Mouse (Mus musculus): ENCODE measurements around the gene Usp36. TPM values are rescaled to one million over a fixed set of nuclear protein-coding genes. Genes with fewer than 3 reads are reported as not detected.

The Usp36 gene
- polyA plus RNA-seq, 1 experiment from 2014 or later = 18.1 TPM

DNA sequence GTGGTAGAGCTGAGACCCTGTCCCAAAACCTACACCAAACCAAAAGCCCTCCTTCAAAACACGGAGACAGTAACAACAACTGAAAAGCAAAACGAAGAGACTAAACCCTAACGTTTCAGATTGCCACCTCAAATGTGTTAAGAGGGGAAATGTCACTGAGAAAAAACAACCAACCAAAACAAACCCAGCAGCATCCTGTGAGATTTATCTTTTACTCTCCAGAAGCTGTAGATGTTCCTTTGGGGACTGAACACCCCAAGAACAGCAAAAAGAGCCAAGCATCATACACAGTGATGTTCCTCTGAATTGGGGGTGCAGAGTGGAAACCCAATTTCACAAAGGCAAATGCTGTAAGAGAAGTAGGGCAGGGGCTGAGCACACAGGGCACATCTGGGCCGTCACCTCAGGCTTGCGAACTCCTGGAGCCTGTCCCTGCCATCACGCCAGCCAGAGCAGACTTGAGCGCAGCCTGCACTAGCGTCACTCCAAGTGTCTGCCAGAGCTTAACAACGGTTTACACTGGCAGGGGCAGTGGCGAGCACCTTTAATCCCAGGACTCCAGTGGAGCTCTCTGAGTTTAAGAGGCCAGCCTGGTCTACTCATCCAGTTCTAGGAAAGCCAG, 23.9 kb downstream of the Usp36 start:
- ATAC-seq (ENCODE audit: low FRiP score, low TSS enrichment) = no peak
- Histone ChIP-seq H3K9ac (ENCODE audit: low read depth, low read length) (no peak overlapping the region), H3K4me1 (ENCODE audit: control insufficient read depth, insufficient read depth, low read length) (no peaks in the 10 kb centered on the region), H3K9me3 (ENCODE audit: control insufficient read depth, low read length) (no peaks in the 10 kb centered on the region), H3K4me2 (replicated peaks; ENCODE audit: low read depth, low read length) (no peak overlapping the region), H3K27me3 (ENCODE audit: control insufficient read depth, insufficient read depth, low read length) (no peaks in the 10 kb centered on the region), H3K4me3 (ENCODE audit: low read length) (no peak overlapping the region), H3K36me3 (ENCODE audit: control insufficient read depth, insufficient read depth, low read length) (peaks cover 94% of the 10 kb centered on the region), H3K27ac (ENCODE audit: low read depth, low read length) (no peak overlapping the region)
- WGBS = 86% methylated on average over 10 of the region's 10 CpGs

DNA sequence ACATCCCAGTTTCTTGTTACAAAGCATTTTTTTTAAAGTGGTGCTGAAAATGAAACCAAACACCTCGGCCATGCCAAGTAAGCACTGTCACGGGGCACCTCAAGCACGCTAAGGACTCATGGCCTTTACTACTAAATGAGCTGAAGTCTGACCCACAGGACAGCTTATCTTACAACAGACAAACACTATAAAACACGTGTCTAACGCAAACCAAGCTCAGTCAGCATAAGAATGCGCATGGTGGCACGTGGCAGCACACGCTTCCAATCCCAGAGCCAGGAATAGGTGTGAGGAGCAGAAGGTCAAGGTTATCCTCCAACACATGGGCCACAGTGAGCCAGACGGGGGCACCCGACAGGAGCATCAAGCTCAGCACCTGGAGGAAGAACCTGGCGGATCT, 24.4 kb downstream of the Usp36 start:
- H3K9me3 ChIP-seq (ENCODE audit: control insufficient read depth, low read length) = no peaks in the 10 kb centered on the region
- H3K9ac ChIP-seq (ENCODE audit: low read depth, low read length) = no peak overlapping the region
- no peak overlapping the region for H3K4me3 ChIP-seq (ENCODE audit: low read length)
- no peak for ATAC-seq (ENCODE audit: low FRiP score, low TSS enrichment)
- 76% methylated on average over 11 of the region's 11 CpGs for WGBS
- H3K4me1 ChIP-seq (ENCODE audit: control insufficient read depth, insufficient read depth, low read length) = no peaks in the 10 kb centered on the region
- H3K27me3 ChIP-seq (ENCODE audit: control insufficient read depth, insufficient read depth, low read length) = no peaks in the 10 kb centered on the region
- no peak overlapping the region for H3K4me2 ChIP-seq (replicated peaks; ENCODE audit: low read depth, low read length)
- peaks cover 96% of the 10 kb centered on the region for H3K36me3 ChIP-seq (ENCODE audit: control insufficient read depth, insufficient read depth, low read length)
- H3K27ac ChIP-seq (ENCODE audit: low read depth, low read length) = no peak overlapping the region

DNA sequence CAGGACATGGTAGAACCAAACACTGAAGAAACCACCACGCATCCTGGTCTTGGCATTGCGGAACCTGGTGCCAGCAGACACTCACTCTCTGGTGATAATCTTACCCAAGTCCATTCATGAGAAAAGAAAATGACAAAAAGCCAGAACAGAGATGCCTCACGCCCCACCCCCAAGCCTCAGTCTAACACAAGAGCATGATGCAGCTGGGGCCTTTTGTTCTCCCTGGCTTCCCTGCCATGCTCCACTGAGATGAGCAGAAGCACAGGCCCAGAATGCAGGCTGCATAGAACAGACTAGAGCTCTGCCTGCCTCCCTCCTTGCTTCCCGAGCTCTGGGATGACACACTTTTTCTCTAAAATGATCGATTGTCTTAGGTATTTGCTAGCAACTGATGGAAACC, 26.9 kb downstream of the Usp36 start:
- Histone ChIP-seq H3K36me3 (ENCODE audit: control insufficient read depth, insufficient read depth, low read length) (peaks cover 99% of the 10 kb centered on the region), H3K4me1 (ENCODE audit: control insufficient read depth, insufficient read depth, low read length) (no peaks in the 10 kb centered on the region), H3K9ac (ENCODE audit: low read depth, low read length) (no peak overlapping the region), H3K27me3 (ENCODE audit: control insufficient read depth, insufficient read depth, low read length) (no peaks in the 10 kb centered on the region), H3K4me2 (replicated peaks; ENCODE audit: low read depth, low read length) (no peak overlapping the region), H3K4me3 (ENCODE audit: low read length) (no peak overlapping the region), H3K9me3 (ENCODE audit: control insufficient read depth, low read length) (no peaks in the 10 kb centered on the region), H3K27ac (ENCODE audit: low read depth, low read length) (no peak overlapping the region)
- WGBS = 97% methylated on average over 5 of the region's 5 CpGs
- no peak for ATAC-seq (ENCODE audit: low FRiP score, low TSS enrichment)

DNA sequence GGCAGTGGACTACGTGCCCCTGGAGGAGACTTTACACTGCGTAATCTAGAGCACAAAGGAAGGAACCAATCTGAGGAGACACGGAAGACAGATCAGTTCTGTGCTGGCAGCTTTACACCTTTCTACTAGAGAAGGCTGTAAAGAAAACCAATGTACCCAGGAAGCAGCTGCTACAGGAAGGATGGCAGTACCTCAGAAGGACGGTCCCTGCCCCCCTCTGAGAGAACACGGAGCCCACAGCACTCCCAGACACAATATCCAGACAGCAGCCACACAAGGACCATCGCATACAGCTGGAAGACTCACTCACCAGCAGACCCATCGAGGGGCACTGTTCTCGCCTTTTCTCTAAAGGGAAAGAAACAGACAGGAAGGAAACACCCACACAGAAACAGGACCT, 30.0 kb downstream of the Usp36 start:
- peaks cover 89% of the 10 kb centered on the region for H3K36me3 ChIP-seq (ENCODE audit: control insufficient read depth, insufficient read depth, low read length)
- no peak overlapping the region for H3K4me3 ChIP-seq (ENCODE audit: low read length)
- no peaks in the 10 kb centered on the region for H3K4me1 ChIP-seq (ENCODE audit: control insufficient read depth, insufficient read depth, low read length)
- no peak overlapping the region for H3K27ac ChIP-seq (ENCODE audit: low read depth, low read length)
- H3K4me2 ChIP-seq (replicated peaks; ENCODE audit: low read depth, low read length) = no peak overlapping the region
- 86% methylated on average over 8 of the region's 8 CpGs for WGBS
- no peak overlapping the region for H3K9ac ChIP-seq (ENCODE audit: low read depth, low read length)
- H3K27me3 ChIP-seq (ENCODE audit: control insufficient read depth, insufficient read depth, low read length) = no peaks in the 10 kb centered on the region
- H3K9me3 ChIP-seq (ENCODE audit: control insufficient read depth, low read length) = no peaks in the 10 kb centered on the region
- no peak for ATAC-seq (ENCODE audit: low FRiP score, low TSS enrichment)

DNA sequence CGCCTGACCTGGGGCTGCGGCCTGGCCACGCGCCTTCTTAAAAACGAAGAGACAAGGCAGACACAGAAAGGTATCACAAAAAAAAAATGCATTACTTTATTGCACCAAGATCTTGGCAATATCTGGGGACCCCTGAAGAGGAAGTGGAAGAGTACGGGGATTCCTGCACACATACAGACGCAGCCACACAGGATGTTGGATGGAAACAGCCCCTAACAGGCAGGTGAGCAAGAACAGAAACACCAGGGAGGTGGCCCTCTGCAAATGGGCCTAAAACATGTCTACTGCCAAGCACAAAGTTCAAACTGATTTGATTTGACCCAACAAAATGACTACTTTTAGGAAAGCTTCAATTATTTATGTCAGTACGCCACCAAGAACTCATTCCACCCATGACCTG, 30.5 kb downstream of the Usp36 start:
- Histone ChIP-seq H3K4me1 (ENCODE audit: control insufficient read depth, insufficient read depth, low read length) (peaks cover 5% of the 10 kb centered on the region; the same call in 1 of the 2 replicates), H3K36me3 (ENCODE audit: control insufficient read depth, insufficient read depth, low read length) (peaks cover 84% of the 10 kb centered on the region), H3K4me2 (replicated peaks; ENCODE audit: low read depth, low read length) (no peak overlapping the region), H3K27me3 (ENCODE audit: control insufficient read depth, insufficient read depth, low read length) (no peaks in the 10 kb centered on the region), H3K9me3 (ENCODE audit: control insufficient read depth, low read length) (no peaks in the 10 kb centered on the region), H3K4me3 (ENCODE audit: low read length) (no peak overlapping the region), H3K9ac (ENCODE audit: low read depth, low read length) (no peak overlapping the region), H3K27ac (ENCODE audit: low read depth, low read length) (no peak overlapping the region)
- whole genome bisulfite sequencing = 97% methylated on average over 8 of the region's 8 CpGs
- ATAC-seq (ENCODE audit: low FRiP score, low TSS enrichment) = no peak

DNA sequence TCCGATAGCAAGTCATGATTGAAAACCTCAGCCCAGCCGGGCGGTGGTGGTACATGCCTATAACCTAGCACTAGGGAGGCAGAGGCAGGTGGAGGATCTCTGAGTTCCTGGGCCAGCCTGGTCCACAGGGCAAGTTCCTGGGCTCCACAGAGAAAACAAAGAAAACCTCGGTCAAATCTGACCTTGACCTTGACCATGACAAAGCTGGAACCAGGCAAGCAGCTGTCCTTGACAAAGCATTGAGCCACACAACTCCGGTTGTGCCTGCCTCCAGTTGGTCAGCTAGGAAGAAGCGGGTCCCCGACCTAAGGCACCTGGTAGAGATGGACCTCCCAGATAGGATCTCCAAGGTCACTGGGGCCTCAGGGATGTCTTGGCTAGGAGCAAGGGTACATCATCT, 33.7 kb downstream of the Usp36 start:
- H3K4me2 ChIP-seq (replicated peaks; ENCODE audit: low read depth, low read length) = no peak overlapping the region
- H3K27me3 ChIP-seq (ENCODE audit: control insufficient read depth, insufficient read depth, low read length) = no peaks in the 10 kb centered on the region
- H3K9ac ChIP-seq (ENCODE audit: low read depth, low read length) = no peak overlapping the region
- WGBS = 88% methylated on average over 7 of the region's 7 CpGs
- H3K9me3 ChIP-seq (ENCODE audit: control insufficient read depth, low read length) = no peaks in the 10 kb centered on the region
- H3K36me3 ChIP-seq (ENCODE audit: control insufficient read depth, insufficient read depth, low read length) = peaks cover 52% of the 10 kb centered on the region
- no peak overlapping the region for H3K4me3 ChIP-seq (ENCODE audit: low read length)
- ATAC-seq (ENCODE audit: low FRiP score, low TSS enrichment) = no peak
- H3K27ac ChIP-seq (ENCODE audit: low read depth, low read length) = no peak overlapping the region
- H3K4me1 ChIP-seq (ENCODE audit: control insufficient read depth, insufficient read depth, low read length) = peaks cover 13% of the 10 kb centered on the region

DNA sequence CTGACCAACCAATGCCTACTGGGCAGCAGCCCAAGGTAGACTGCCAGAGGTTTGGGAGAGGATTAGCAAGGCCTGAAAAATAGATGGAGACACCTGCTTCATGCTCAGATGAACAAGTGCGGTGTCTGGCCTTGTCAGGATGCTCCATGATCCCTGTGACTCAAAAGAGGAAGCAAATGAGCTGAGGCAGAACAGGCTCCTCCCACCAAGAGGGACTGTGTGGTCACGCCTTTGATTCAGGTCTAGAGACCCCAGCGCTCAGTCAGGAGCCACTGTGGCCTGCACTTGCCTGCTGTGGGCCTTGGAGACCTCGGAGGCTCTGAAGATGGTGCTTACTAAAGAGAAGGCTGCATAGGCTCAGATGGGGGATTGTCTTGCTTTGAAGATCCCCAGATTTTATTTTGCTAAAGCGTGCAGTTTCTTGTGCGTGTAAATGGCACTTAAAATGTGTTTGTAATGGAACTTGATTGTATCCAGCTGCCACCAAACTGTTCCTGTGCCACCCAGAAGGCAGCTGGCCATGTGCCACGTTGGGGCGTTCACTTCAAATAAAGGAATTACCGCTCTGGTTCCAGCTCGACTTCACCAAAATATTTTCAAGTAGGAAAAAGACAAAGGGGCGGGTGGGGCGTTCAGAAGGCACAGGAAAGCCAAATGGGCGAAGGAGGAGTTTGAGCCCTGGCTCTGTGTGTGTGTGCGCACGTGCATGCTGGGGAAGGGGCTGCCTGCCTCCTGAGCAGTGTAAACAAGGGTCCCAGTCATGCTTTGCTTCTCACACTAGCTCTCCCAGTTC, 35.7 kb downstream of the Usp36 start:
- Histone ChIP-seq H3K4me1 (ENCODE audit: control insufficient read depth, insufficient read depth, low read length) (peaks cover 17% of the 10 kb centered on the region), H3K27ac (ENCODE audit: low read depth, low read length) (peak overlapping the region; percentile 57), H3K27me3 (ENCODE audit: control insufficient read depth, insufficient read depth, low read length) (no peaks in the 10 kb centered on the region), H3K4me2 (replicated peaks; ENCODE audit: low read depth, low read length) (no peak overlapping the region), H3K9me3 (ENCODE audit: control insufficient read depth, low read length) (no peaks in the 10 kb centered on the region), H3K9ac (ENCODE audit: low read depth, low read length) (no peak overlapping the region), H3K4me3 (ENCODE audit: low read length) (no peak overlapping the region), H3K36me3 (ENCODE audit: control insufficient read depth, insufficient read depth, low read length) (peaks cover 32% of the 10 kb centered on the region)
- peak; percentile 73 for ATAC-seq (ENCODE audit: low FRiP score, low TSS enrichment)
- WGBS = 28% methylated on average over 15 of the region's 15 CpGs

DNA sequence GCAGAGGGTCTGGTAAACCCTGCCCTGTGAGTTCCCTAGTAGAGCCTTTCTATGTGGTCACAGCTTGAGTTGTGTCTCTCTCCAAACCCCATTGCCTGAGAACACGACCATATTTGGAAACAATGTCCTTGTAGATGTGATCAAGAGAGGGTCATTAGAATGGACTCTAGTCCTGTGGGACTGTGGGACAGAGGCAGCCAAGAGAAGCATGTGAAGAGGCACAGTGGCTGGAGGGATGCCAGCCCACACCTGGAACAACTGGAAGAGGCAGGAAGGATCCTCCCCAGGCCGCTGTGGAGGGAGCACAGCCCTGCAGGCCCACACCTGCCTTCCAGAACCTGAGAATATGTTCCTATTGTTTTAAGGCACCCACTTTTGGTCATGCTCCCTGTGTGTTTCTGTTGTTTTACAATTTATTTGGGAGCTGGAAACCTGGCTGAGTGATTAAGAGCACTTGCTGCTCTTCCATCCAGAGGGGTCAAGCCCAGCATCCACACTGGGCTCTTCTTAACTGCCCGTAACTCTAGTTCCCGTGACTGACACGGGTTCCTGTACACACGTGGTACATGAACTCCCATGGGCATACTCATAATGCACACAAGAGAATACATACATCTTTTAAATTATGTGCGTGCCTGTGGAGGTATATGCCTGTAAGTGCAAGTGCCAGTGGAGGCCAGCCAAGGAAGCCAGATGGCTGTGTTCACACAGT, 36.4 kb downstream of the Usp36 start:
- Histone ChIP-seq H3K4me3 (ENCODE audit: low read length) (no peak overlapping the region), H3K27me3 (ENCODE audit: control insufficient read depth, insufficient read depth, low read length) (no peaks in the 10 kb centered on the region), H3K4me2 (replicated peaks; ENCODE audit: low read depth, low read length) (no peak overlapping the region), H3K36me3 (ENCODE audit: control insufficient read depth, insufficient read depth, low read length) (peaks cover 25% of the 10 kb centered on the region), H3K4me1 (ENCODE audit: control insufficient read depth, insufficient read depth, low read length) (peaks cover 21% of the 10 kb centered on the region), H3K9ac (ENCODE audit: low read depth, low read length) (no peak overlapping the region), H3K27ac (ENCODE audit: low read depth, low read length) (peak overlapping the region; percentile 57; the same call in 1 of the 2 replicates), H3K9me3 (ENCODE audit: control insufficient read depth, low read length) (no peaks in the 10 kb centered on the region)
- ATAC-seq (ENCODE audit: low FRiP score, low TSS enrichment) = no peak
- 83% methylated on average over 7 of the region's 7 CpGs for whole genome bisulfite sequencing

DNA sequence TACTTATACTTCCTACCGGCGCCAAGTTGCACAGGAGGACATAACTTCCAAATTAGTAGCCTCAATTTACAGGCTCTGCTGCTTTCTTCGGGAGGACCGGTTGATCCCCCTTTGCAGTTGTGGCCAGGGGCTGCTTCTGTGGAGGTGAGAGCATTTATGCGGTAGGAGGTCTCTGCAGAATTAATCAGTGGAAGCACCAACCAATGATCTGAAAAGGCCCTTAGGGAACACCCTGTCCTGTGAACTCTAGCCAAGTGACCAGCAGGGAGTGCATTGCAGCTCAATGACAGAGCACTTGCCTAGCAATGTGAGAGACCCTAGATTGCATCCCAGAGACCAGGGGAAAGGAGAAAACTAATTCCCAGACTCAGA, 41.0 kb downstream of the Usp36 start:
- 0% methylated on average over 5 of the region's 5 CpGs for WGBS
- peaks cover 19% of the 10 kb centered on the region for H3K4me1 ChIP-seq (ENCODE audit: control insufficient read depth, insufficient read depth, low read length)
- no peaks in the 10 kb centered on the region for H3K9me3 ChIP-seq (ENCODE audit: control insufficient read depth, low read length)
- ATAC-seq (ENCODE audit: low FRiP score, low TSS enrichment) = peak; percentile 16
- H3K36me3 ChIP-seq (ENCODE audit: control insufficient read depth, insufficient read depth, low read length) = no peaks in the 10 kb centered on the region
- peak overlapping the region; percentile 37; the same call in 1 of the 2 replicates for H3K9ac ChIP-seq (ENCODE audit: low read depth, low read length)
- H3K27me3 ChIP-seq (ENCODE audit: control insufficient read depth, insufficient read depth, low read length) = no peaks in the 10 kb centered on the region
- peak overlapping the region; percentile 28 for H3K4me3 ChIP-seq (ENCODE audit: low read length)
- H3K27ac ChIP-seq (ENCODE audit: low read depth, low read length) = peak overlapping the region; percentile 84
- peak overlapping the region; percentile 46 for H3K4me2 ChIP-seq (replicated peaks; ENCODE audit: low read depth, low read length)

All from kidney, embryonic 14.5 days (tissue).